Mouse (Mus musculus): ENCODE data around the gene Scin. TPM values are rescaled to one million over a fixed set of nuclear protein-coding genes. Genes with fewer than 3 reads are reported as not detected.
A peak's percentile ranks its signal among the peaks of the same experiment; 100 is the strongest.

The Scin gene
- total RNA-seq, 2 experiments from 2014 or later: 0.10 TPM; not detected in 1

- DNase-seq (ENCODE audit: low spot score in 2 of 2): no peak
- intact Hi-C loops (cut with DNase I): no loop called here
These were observed 20.0 kb downstream of the Scin start for GRCm38 (mm10) chr12:40114020-40114419.

- intact Hi-C loops (cut with DNase I): no loop called here
- no peak for DNase-seq (ENCODE audit: low spot score in 2 of 2)
These were observed 20.4 kb downstream of the Scin start for GRCm38 (mm10) chr12:40113605-40114004.

GRCm38 (mm10) chr12:40109227-40109626, 24.8 kb downstream of the Scin start:
- intact Hi-C loops (cut with DNase I): no loop called here
- DNase-seq (ENCODE audit: low spot score in 2 of 2): no peak

GRCm38 (mm10) chr12:40108143-40108542, 25.9 kb downstream of the Scin start:
- intact Hi-C loops (cut with DNase I): no loop called here
- no peak for DNase-seq (ENCODE audit: low spot score in 2 of 2)

GRCm38 (mm10) chr12:40106874-40107273, 27.2 kb downstream of the Scin start:
- intact Hi-C loops (cut with DNase I): no loop called here

GRCm38 (mm10) chr12:40104750-40105149, 29.3 kb downstream of the Scin start:
- DNase-seq (ENCODE audit: low spot score in 2 of 2): no peak
- intact Hi-C loops (cut with DNase I): no loop called here

More at GRCm38 (mm10) chr12:40106874-40107273, 27.2 kb downstream of the Scin start:
- DNase-seq (ENCODE audit: low spot score in 2 of 2): no peak

- intact Hi-C loops (cut with DNase I): no loop called here
- no peak for DNase-seq (ENCODE audit: low spot score in 2 of 2)
These were observed 31.7 kb downstream of the Scin start for GRCm38 (mm10) chr12:40102359-40102758.

GRCm38 (mm10) chr12:40099407-40099806, 34.6 kb downstream of the Scin start:
- DNase-seq (ENCODE audit: low spot score in 2 of 2): no peak
- intact Hi-C loops (cut with DNase I): no loop called here

GRCm38 (mm10) chr12:40097449-40097848, 36.6 kb downstream of the Scin start:
- intact Hi-C loops (cut with DNase I): no loop called here
- no peak for DNase-seq (ENCODE audit: low spot score in 2 of 2)

GRCm38 (mm10) chr12:40097023-40097422, 37.0 kb downstream of the Scin start:
- no peak for DNase-seq (ENCODE audit: low spot score in 2 of 2)
- intact Hi-C loops (cut with DNase I): no loop called here

- no peak for DNase-seq (ENCODE audit: low spot score in 2 of 2)
- intact Hi-C loops (cut with DNase I): no loop called here
These were observed 37.6 kb downstream of the Scin start for GRCm38 (mm10) chr12:40096453-40096852.

GRCm38 (mm10) chr12:40090017-40090416, 44.0 kb downstream of the Scin start:
- DNase-seq (ENCODE audit: low spot score in 2 of 2): no peak
- intact Hi-C loops (cut with DNase I): no loop called here

- intact Hi-C loops (cut with DNase I): no loop called here
- no peak for DNase-seq (ENCODE audit: low spot score in 2 of 2)
These were observed 48.2 kb downstream of the Scin start for GRCm38 (mm10) chr12:40085731-40086322.

GRCm38 (mm10) chr12:40082453-40083238, 51.4 kb downstream of the Scin start:
- intact Hi-C loops (cut with DNase I): loop anchor here (1.0 kb wide), 1 partner anchor 82 kb away; no protein-coding TSS in a partner anchor

GRCm38 (mm10) chr12:40082048-40082447, 52.0 kb downstream of the Scin start:
- no peak for DNase-seq (ENCODE audit: low spot score in 2 of 2)
- intact Hi-C loops (cut with DNase I): loop anchor here (1.0 kb wide), 1 partner anchor 82 kb away; no protein-coding TSS in a partner anchor

More at GRCm38 (mm10) chr12:40082453-40083238, 51.4 kb downstream of the Scin start:
- no peak for DNase-seq (ENCODE audit: low spot score in 2 of 2)

GRCm38 (mm10) chr12:40073660-40074059, 60.4 kb downstream of the Scin start:
- intact Hi-C loops (cut with DNase I): loop anchor here (2.0 kb wide), 1 partner anchor 563 kb away; no protein-coding TSS in a partner anchor
- no peak for DNase-seq (ENCODE audit: low spot score in 2 of 2)

GRCm38 (mm10) chr12:40047024-40047423, 87.0 kb downstream of the Scin start:
- intact Hi-C loops (cut with DNase I): no loop called here
- DNase-seq (ENCODE audit: low spot score in 2 of 2): no peak

- intact Hi-C loops (cut with DNase I): no loop called here
- DNase-seq (ENCODE audit: low spot score in 2 of 2): no peak
These were observed 90.0 kb downstream of the Scin start for GRCm38 (mm10) chr12:40043816-40044585.

GRCm38 (mm10) chr12:40040067-40040466, 94.0 kb downstream of the Scin start:
- peak in 1 of 2 experiments; percentile 20 for DNase-seq (ENCODE audit: low spot score in 2 of 2)
- intact Hi-C loops (cut with DNase I): loop anchor here (2.0 kb wide), 1 partner anchor 529 kb away; no protein-coding TSS in a partner anchor

GRCm38 (mm10) chr12:40037876-40038463, 96.1 kb downstream of the Scin start, which contains the start of gene Arl4a:
Arl4a (minus strand) TSS chr12:40038025.
- peak; percentile 90 to 91 for DNase-seq (ENCODE audit: low spot score in 2 of 2)
- intact Hi-C loops (cut with DNase I): loop anchor here (5.0 kb wide), 3 partner anchors 61 to 296 kb away; no protein-coding TSS in a partner anchor
